Mouse (Mus musculus): ENCODE data around the gene Mink1. TPM values are rescaled to one million over a fixed set of nuclear protein-coding genes. Genes with fewer than 3 reads are reported as not detected.

The Mink1 gene
- polyA plus RNA-seq, 1 experiment from 2014 or later, result 14.9 TPM

DNA sequence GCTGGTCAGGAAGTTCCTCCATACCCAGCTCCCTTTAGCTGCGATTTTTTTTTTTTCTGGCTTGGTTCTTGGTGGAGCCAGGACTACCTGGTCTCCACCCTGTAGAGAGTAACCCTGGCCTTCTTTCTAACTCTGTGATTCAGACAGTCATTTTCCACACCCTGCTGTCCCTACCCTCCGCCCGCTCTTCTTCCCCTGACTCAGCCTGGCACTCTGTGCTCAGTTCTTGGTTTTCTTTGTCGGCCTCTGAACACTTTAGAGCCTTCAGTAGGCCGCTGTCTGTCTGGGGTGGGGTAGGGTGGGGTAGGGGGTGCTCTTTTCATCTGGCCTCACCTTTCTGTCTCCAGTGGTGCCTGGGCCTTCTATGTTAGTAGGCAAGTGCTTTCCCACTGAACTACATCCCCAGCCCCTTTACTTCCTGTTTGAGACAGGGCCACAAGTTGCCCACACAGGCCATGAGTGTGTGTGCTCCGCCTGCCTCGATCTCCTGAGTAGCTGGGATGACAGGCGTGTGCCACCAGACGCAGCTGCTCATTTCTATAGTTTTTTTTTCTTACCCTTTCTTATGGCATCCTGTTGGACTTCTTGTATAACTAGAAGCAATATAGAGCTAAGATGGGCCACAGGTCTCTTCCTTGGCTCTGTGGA lies 17.2 kb downstream of the Mink1 start:
- Histone ChIP-seq H3K36me3 (no peaks in the 10 kb centered on the region), H3K4me2 (no peak overlapping the region), H3K9ac (no peak overlapping the region), H3K9me3 (no peaks in the 10 kb centered on the region), H3K4me3 (replicated peaks) (no peak overlapping the region), H3K27ac (peak overlapping the region; percentile 58), H3K4me1 (peaks cover 42% of the 10 kb centered on the region), H3K27me3 (replicated peaks) (no peaks in the 10 kb centered on the region)
- ATAC-seq (ENCODE audit: insufficient read depth, low FRiP score, low read depth), result no peak
- 68% methylated on average over 9 of the region's 9 CpGs for WGBS

DNA sequence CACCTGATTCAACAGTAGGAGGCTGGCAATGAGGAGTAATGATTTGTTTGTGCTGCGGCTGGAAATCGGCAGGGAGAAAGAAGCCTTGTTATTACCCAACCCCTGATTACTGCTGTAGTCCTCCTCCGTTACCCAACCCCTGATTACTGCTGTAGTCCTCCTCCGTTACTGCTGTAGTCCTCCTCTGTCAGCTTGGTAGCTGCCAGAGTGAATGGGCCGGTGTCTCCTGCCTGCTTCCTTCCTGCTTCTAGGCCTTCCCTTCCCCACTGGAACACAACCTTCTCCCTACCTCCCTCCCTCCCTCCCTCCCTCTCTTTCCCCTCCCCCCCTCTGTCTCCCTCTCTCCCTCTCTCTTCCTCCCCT lies 17.7 kb downstream of the Mink1 start:
- ATAC-seq (ENCODE audit: insufficient read depth, low FRiP score, low read depth), result no peak
- Histone ChIP-seq H3K27me3 (replicated peaks) (no peaks in the 10 kb centered on the region), H3K4me2 (no peak overlapping the region), H3K4me1 (peaks cover 47% of the 10 kb centered on the region), H3K9me3 (no peaks in the 10 kb centered on the region), H3K4me3 (replicated peaks) (no peak overlapping the region), H3K27ac (peak overlapping the region; percentile 58), H3K36me3 (no peaks in the 10 kb centered on the region), H3K9ac (no peak overlapping the region)
- WGBS, result 41% methylated on average over 5 of the region's 5 CpGs

DNA sequence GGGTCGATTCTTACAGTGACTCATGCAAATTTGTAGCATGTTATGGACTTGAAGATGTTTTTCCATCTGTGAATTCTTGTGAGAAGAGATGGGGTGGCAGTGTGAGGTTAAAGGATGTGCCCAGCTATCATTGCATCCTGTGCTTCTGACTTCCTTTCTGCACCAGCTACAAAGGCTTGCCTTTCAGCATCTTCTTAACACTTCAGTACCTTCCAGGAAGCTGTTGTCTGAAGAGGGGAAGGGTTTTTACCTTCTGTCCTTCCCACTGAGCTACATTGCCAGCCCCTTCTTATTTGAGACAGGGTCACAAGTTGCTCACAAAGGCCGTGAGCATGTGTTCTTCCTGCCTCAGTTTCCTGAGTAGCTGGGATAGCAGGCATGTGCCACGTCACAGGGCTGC lies 18.2 kb downstream of the Mink1 start:
- H3K4me2 ChIP-seq, result no peak overlapping the region
- ATAC-seq (ENCODE audit: insufficient read depth, low FRiP score, low read depth), result no peak
- H3K4me1 ChIP-seq, result peaks cover 53% of the 10 kb centered on the region
- no peak overlapping the region for H3K4me3 ChIP-seq (replicated peaks)
- H3K36me3 ChIP-seq, result no peaks in the 10 kb centered on the region
- H3K9me3 ChIP-seq, result no peaks in the 10 kb centered on the region
- H3K27ac ChIP-seq, result no peak overlapping the region
- H3K9ac ChIP-seq, result no peak overlapping the region
- H3K27me3 ChIP-seq (replicated peaks), result no peaks in the 10 kb centered on the region
- WGBS, result 75% methylated on average over 3 of the region's 3 CpGs

DNA sequence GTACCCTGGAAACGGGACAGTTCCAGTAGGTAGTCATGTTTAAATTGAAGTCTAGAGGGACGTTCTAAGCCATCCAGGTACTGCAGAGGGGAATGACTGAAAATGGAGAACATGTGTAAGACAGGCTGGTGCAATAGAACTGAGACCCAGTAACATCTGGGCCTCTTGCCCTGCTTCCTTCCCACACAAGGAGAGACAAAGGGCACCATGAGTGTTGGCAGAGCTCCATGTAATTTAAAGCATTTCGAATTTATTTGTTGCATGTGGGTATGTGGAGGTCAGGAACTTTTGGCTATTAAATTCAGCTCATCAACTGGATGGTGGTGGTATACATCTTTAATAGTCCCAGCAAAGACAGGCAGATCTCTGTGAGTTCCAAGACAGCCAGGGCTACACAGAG lies 19.5 kb downstream of the Mink1 start:
- no peak for ATAC-seq (ENCODE audit: insufficient read depth, low FRiP score, low read depth)
- WGBS, result 52% methylated on average over 3 of the region's 3 CpGs
- no peaks in the 10 kb centered on the region for H3K27me3 ChIP-seq (replicated peaks)
- H3K4me2 ChIP-seq, result no peak overlapping the region
- no peak overlapping the region for H3K4me3 ChIP-seq (replicated peaks)
- no peaks in the 10 kb centered on the region for H3K36me3 ChIP-seq
- no peaks in the 10 kb centered on the region for H3K9me3 ChIP-seq
- H3K4me1 ChIP-seq, result peaks cover 58% of the 10 kb centered on the region
- H3K27ac ChIP-seq, result 0 out of 2 replicates have a peak overlapping the region, but pooled peaks have one; percentile 79
- no peak overlapping the region for H3K9ac ChIP-seq

DNA sequence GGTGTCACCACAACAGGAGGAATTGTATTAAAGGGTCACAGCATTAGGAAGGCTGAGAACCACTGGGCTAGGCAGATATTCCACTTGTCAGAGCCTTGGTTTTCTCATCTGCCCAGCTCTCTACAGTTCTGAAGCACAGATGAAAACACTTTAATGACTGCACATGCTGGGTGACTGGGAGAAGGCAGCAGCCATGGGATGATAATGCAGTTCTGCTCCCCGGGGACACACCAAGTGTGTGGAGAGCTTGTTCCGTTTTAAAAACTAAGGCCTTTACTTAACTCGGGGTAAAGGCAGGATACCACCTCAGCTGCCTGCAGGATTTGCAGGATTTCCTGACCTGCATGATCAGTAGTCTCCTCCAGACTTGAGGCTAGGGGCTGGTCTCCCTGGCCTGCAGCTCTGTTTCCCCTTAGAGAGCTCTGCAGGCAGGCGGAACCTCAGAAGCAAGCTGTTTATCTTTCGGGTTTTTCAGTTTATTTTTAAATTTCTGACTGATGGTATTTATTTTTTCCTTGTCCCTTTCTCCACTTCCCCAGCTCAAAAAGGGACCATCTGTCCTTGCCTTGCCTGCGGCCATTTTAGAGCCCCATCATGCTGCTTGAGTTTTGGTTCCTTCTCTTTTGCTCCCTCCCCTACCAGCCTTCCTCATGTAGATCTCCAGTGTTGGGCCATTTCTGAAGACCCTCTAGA lies 20.5 kb downstream of the Mink1 start:
- Histone ChIP-seq H3K4me2 (peak overlapping the region; percentile 2; the same call in 1 of the 2 replicates), H3K4me1 (peaks cover 54% of the 10 kb centered on the region), H3K27me3 (replicated peaks) (no peaks in the 10 kb centered on the region), H3K9ac (no peak overlapping the region), H3K9me3 (no peaks in the 10 kb centered on the region), H3K27ac (peak overlapping the region; percentile 79), H3K36me3 (no peaks in the 10 kb centered on the region), H3K4me3 (replicated peaks) (no peak overlapping the region)
- WGBS, result 42% methylated on average over 6 of the region's 6 CpGs
- ATAC-seq (ENCODE audit: insufficient read depth, low FRiP score, low read depth), result no peak

DNA sequence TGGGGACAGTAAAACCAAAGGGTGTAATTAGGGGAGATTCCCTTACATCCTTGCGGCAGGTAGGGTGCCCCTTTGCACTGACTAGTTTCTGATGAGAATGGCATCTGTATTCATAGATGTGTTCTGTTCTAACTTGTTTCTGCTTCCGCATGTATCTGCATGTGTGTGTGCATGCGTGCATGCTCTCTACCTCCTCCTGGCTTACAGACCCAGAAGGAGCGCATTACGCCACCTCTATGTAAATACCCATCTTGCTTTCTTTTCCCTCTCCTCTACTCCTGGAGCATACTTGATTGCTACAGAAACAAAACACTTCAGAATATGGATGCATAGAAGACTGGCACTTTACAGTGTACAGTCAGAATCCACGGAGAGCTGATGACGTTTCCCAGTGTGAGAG lies 21.1 kb downstream of the Mink1 start:
- H3K27ac ChIP-seq, result peak overlapping the region; percentile 79
- no peak for ATAC-seq (ENCODE audit: insufficient read depth, low FRiP score, low read depth)
- no peaks in the 10 kb centered on the region for H3K9me3 ChIP-seq
- no peak overlapping the region for H3K4me2 ChIP-seq
- H3K4me3 ChIP-seq (replicated peaks), result no peak overlapping the region
- H3K4me1 ChIP-seq, result peaks cover 48% of the 10 kb centered on the region
- no peaks in the 10 kb centered on the region for H3K27me3 ChIP-seq (replicated peaks)
- H3K36me3 ChIP-seq, result no peaks in the 10 kb centered on the region
- WGBS, result 82% methylated on average over 7 of the region's 7 CpGs
- H3K9ac ChIP-seq, result no peak overlapping the region

DNA sequence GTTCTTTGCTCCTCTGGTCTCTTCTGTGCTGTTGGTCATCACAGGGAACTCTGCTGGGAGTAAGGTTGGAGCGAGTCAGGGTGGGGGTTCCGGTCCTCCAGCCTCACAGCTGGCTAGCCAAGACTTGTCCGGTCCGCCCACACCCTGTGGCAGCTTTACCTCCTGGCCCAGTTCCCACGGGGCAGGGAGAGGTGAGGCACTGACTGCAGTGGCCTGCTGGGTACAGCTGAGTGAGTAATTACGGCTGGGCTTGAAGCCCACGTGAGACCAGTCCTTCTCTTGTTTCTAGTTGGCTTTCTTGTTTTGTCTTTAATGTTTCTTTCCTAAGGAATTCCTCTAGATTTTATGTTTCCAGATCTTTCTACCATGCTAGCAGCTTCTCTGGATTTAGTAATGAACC lies 22.8 kb downstream of the Mink1 start:
- Histone ChIP-seq H3K4me1 (peaks cover 36% of the 10 kb centered on the region), H3K4me2 (no peak overlapping the region), H3K9ac (no peak overlapping the region), H3K27me3 (replicated peaks) (no peaks in the 10 kb centered on the region), H3K4me3 (replicated peaks) (no peak overlapping the region), H3K36me3 (no peaks in the 10 kb centered on the region), H3K27ac (peak overlapping the region; percentile 52), H3K9me3 (no peaks in the 10 kb centered on the region)
- ATAC-seq (ENCODE audit: insufficient read depth, low FRiP score, low read depth), result peak; percentile 79
- WGBS, result 35% methylated on average over 7 of the region's 7 CpGs

DNA sequence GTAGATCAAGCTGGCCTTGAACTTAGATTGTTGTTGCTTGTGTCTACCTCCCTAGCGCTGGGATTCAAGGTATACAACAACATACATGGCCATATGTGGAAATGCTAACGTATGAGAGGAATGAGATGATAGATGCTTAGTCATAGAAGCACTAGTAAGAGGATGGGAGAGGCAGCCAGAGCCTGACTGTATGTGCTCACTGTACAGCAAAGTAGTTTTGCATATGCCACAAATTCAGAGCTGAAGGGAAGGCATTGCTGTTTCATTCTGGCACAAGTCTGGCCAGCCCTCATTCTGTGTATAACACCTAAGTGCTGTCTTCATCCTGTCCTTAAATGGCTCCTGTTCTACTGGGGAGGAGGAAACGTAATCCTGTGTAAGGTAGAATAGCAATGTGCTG lies 23.6 kb downstream of the Mink1 start:
- Histone ChIP-seq H3K9ac (no peak overlapping the region), H3K27me3 (replicated peaks) (no peaks in the 10 kb centered on the region), H3K36me3 (no peaks in the 10 kb centered on the region), H3K9me3 (no peaks in the 10 kb centered on the region), H3K4me3 (replicated peaks) (no peak overlapping the region), H3K4me2 (no peak overlapping the region), H3K27ac (0 out of 2 replicates have a peak overlapping the region, but pooled peaks have one; percentile 52), H3K4me1 (peaks cover 36% of the 10 kb centered on the region)
- 78% methylated on average over 3 of the region's 3 CpGs for WGBS
- no peak for ATAC-seq (ENCODE audit: insufficient read depth, low FRiP score, low read depth)

DNA sequence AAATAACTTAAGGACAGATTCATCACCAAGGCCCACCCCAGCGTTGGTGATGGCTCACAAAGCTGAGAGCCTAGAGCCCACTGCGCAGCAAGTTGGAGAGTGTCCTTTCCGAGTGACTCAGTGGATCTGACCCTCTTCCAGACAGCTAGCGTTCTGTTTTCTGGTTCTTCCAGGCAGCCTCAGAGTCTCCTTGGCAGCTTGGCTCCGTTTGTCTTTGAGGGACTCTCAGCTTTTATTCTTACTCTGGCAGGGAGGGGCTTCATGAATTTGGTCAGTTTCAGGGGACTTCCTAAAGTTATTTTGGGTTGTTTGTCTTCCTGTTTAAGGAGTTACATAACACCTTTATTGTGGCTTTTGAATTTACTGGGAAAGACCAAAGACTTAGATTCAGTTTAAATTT lies 24.3 kb downstream of the Mink1 start:
- Histone ChIP-seq H3K36me3 (no peaks in the 10 kb centered on the region), H3K9ac (no peak overlapping the region), H3K4me1 (peaks cover 35% of the 10 kb centered on the region), H3K4me3 (replicated peaks) (no peak overlapping the region), H3K27ac (no peak overlapping the region), H3K27me3 (replicated peaks) (no peaks in the 10 kb centered on the region), H3K4me2 (no peak overlapping the region), H3K9me3 (no peaks in the 10 kb centered on the region)
- ATAC-seq (ENCODE audit: insufficient read depth, low FRiP score, low read depth), result no peak
- WGBS, result 70% methylated on average over 5 of the region's 5 CpGs

DNA sequence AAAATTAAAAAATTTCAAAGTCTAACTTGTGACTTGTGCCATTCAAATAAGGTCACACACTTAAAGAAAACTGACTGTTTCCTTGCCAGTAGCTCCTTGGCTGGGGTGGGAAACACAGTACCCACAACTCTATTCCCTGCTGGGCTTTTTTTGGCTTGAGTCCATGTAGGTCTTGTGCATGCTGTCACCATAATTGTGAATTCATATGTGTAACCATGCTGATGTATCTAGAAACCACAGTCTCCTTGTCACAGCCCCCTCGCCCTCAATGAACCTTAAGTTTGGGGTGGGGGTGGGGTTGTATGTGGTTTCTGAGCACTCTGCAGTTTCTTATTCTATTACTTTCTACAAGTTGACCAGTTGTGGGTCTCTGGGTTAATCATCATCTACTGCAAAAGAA lies 29.1 kb downstream of the Mink1 start:
- Histone ChIP-seq H3K4me1 (0 out of 2 replicates have a peak, but pooled peaks cover 7% of the 10 kb centered on the region), H3K9ac (no peak overlapping the region), H3K4me3 (replicated peaks) (no peak overlapping the region), H3K36me3 (no peaks in the 10 kb centered on the region), H3K4me2 (no peak overlapping the region), H3K9me3 (no peaks in the 10 kb centered on the region), H3K27ac (no peak overlapping the region), H3K27me3 (replicated peaks) (no peaks in the 10 kb centered on the region)
- no peak for ATAC-seq (ENCODE audit: insufficient read depth, low FRiP score, low read depth)
- WGBS, result 84% methylated on average over 1 of the region's 1 CpGs

DNA sequence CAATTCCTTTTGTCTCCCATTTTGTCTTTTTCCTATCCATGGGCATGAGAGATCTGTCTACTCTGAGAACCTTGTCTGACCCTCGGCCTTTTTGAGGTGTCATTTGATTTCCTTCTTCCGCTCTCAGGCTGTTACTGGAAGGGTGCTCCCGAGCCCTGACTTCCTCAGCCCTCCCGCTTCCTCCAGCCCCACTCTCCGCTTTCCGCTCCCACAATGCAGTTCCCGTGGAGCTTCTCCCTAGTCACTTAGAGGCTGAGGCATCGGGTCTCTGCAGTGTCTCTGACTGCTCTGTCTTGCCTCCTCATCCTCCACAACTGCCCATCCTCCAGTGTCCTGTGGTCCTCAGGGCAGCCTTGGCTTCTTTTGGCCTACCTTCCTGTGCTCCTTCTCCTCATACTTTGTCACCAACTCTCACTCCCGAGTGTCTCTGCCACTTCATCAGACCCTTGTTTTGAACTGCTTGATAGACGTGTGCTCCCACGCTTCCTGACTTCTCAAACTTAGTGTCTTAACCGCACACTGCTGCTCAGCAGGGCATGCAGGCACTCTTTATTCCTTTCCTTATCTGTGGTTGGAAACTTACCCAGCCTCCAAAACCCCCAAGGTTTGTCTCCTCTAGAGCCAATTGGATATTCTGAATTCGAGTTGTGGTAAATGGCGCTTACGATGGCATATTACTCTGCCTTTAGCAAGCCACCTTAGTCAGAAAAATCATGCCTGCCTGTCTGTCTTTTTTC lies 31.7 kb downstream of the Mink1 start:
- Histone ChIP-seq H3K27ac (no peak overlapping the region; the same call in 1 of the 2 replicates), H3K36me3 (peaks cover 4% of the 10 kb centered on the region; the same call in 1 of the 2 replicates), H3K4me3 (replicated peaks) (no peak overlapping the region), H3K4me1 (0 out of 2 replicates have a peak, but pooled peaks cover 3% of the 10 kb centered on the region), H3K27me3 (replicated peaks) (no peaks in the 10 kb centered on the region), H3K9ac (no peak overlapping the region), H3K4me2 (no peak overlapping the region), H3K9me3 (no peaks in the 10 kb centered on the region)
- 74% methylated on average over 15 of the region's 15 CpGs for WGBS
- no peak for ATAC-seq (ENCODE audit: insufficient read depth, low FRiP score, low read depth)

DNA sequence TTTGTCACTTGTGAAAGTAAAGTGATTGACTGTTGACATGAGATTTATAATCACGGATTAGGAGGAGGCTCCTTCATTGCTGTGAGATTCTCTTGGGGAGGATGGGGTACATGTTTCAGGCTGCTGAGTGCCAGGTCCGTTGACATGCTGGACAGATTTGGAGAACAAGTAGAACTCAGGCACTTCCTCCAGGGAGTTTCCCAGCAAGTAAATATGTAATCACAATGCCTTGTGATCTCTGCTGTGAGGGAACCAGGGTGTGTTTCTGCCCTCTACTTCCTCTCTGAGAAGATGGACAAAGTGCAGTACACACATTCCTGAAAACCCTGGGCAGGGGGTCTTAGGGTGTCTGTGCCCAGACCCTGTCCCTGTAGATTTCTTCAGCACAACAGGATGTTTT lies 33.0 kb downstream of the Mink1 start:
- WGBS, result 40% methylated on average over 2 of the region's 2 CpGs
- peak overlapping the region; percentile 57 for H3K27ac ChIP-seq
- no peaks in the 10 kb centered on the region for H3K27me3 ChIP-seq (replicated peaks)
- no peak overlapping the region for H3K4me3 ChIP-seq (replicated peaks)
- H3K4me1 ChIP-seq, result 0 out of 2 replicates have a peak, but pooled peaks cover 3% of the 10 kb centered on the region
- H3K9ac ChIP-seq, result no peak overlapping the region
- H3K4me2 ChIP-seq, result 0 out of 2 replicates have a peak overlapping the region, but pooled peaks have one; percentile 2
- no peaks in the 10 kb centered on the region for H3K9me3 ChIP-seq
- H3K36me3 ChIP-seq, result peaks cover 4% of the 10 kb centered on the region; the same call in 1 of the 2 replicates
- ATAC-seq (ENCODE audit: insufficient read depth, low FRiP score, low read depth), result no peak
